Mouse (Mus musculus) ovary, postnatal 36 days (tissue): ENCODE measurements around the gene Kifap3.
"Not testable (repeated sequence)": the region's sequence is repeated elsewhere in the genome, so short reads cannot be mapped to it uniquely, and the experiment has no call there.

Source experiments
- DNase-seq: peaks from one replicate; pipeline ENCODE4 v3.0.0; 2022; ENCODE audit warnings: low spot score, mixed read lengths

The Kifap3 gene

GRCm38 (mm10) chr1:163779336-163780115, at the start of gene Kifap3:
TSS of gene Kifap3 (plus strand) at chr1:163779583.
- peak; percentile 98 for DNase-seq

- not testable (repeated sequence) for DNase-seq
Measured at GRCm38 (mm10) chr1:163731166-163731565, 48.2 kb upstream of the Kifap3 start.

- no peak for DNase-seq
Measured at GRCm38 (mm10) chr1:163736441-163737238, 42.7 kb upstream of the Kifap3 start.

- DNase-seq, result no peak
Measured at GRCm38 (mm10) chr1:163737239-163737533, 42.2 kb upstream of the Kifap3 start.

GRCm38 (mm10) chr1:163751360-163751992, 27.9 kb upstream of the Kifap3 start:
- no peak for DNase-seq

GRCm38 (mm10) chr1:163757462-163758207, 21.7 kb upstream of the Kifap3 start:
- DNase-seq, result no peak

GRCm38 (mm10) chr1:163783577-163783976, 4.2 kb downstream of the Kifap3 start:
- not testable (repeated sequence) for DNase-seq

- DNase-seq, result no peak
Measured at GRCm38 (mm10) chr1:163821365-163821764, 42.0 kb downstream of the Kifap3 start.

GRCm38 (mm10) chr1:163829482-163829881, 50.1 kb downstream of the Kifap3 start:
- DNase-seq, result no peak

GRCm38 (mm10) chr1:163834066-163834465, 54.7 kb downstream of the Kifap3 start:
- DNase-seq, result no peak

GRCm38 (mm10) chr1:163835062-163835461, 55.7 kb downstream of the Kifap3 start:
- no peak for DNase-seq

- DNase-seq, result not testable (repeated sequence)
Measured at GRCm38 (mm10) chr1:163838482-163838881, 59.1 kb downstream of the Kifap3 start.

- no peak for DNase-seq
Measured at GRCm38 (mm10) chr1:163840555-163840954, 61.2 kb downstream of the Kifap3 start.

- DNase-seq, result no peak
Measured at GRCm38 (mm10) chr1:163842238-163842637, 62.9 kb downstream of the Kifap3 start.

GRCm38 (mm10) chr1:163843899-163844298, 64.5 kb downstream of the Kifap3 start:
- DNase-seq, result no peak

- DNase-seq, result no peak
Measured at GRCm38 (mm10) chr1:163852884-163853560, 73.6 kb downstream of the Kifap3 start.

GRCm38 (mm10) chr1:163858420-163858819, 79.0 kb downstream of the Kifap3 start:
- no peak for DNase-seq

GRCm38 (mm10) chr1:163861538-163861937, 82.2 kb downstream of the Kifap3 start:
- DNase-seq, result no peak

GRCm38 (mm10) chr1:163873158-163873557, 93.8 kb downstream of the Kifap3 start:
- no peak for DNase-seq

- DNase-seq, result no peak
Measured at GRCm38 (mm10) chr1:163889629-163890028, 110.2 kb downstream of the Kifap3 start.

GRCm38 (mm10) chr1:163893294-163893693, 113.9 kb downstream of the Kifap3 start:
- DNase-seq, result no peak
